Mouse (Mus musculus): ENCODE data around the gene Slc25a18. TPM values are rescaled to one million over a fixed set of nuclear protein-coding genes. Genes with fewer than 3 reads are reported as not detected.

Slc25a18 gene
- 10 to 100 TPM; 58.9 to 64.1 (median 61.9) TPM for total RNA-seq (2022)

DNA sequence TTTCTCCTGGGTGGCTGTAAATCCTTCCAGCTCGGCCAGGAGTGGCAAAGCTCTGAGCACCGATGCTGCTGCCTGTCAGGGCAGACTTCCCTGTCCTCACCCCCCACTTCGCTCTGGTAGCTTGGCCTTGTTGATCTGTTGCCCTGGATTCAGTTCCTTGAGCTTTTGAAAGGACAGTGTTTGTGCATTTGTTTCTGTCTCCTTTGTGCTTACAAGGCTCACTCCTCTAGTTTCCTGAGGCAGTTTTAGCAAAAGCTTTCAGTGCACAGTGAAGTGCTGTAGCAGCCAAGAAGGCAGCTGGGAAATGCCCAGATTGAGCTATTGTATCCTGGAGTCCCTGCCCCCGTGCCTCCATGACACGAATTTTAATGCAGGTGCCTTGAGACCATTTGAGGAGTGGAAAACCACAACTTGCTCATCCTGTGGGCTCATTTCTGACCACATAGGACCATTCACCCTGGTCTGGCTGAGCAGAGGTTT is at the start of gene Slc25a18:
Gene Slc25a18 (plus strand): TSS at position 430 of the 480 bp plus-strand sequence.
- peak; percentile 52 to 70 for DNase-seq (ENCODE audit: low spot score in 2 of 2)

DNA sequence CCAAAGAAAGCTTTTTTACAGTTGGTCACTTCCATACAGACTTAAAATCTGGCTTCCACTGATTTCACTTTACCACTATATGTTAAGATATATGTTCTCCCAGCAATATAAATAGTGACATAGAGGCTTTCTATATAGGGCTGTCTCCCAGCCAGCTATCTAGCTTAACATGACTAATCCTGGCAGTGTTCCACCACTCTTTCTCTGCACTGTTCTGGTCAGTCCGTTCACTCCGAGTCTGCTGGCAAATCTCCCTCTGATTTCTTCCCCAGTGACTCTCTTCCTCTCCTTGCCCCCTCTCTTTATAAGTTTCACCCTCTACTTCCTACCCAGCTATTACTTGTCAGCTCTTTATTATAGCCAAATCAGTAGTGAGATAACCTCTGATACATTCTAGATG is 47.4 kb upstream of the Slc25a18 start:
- DNase-seq (ENCODE audit: low spot score in 2 of 2): no peak

DNA sequence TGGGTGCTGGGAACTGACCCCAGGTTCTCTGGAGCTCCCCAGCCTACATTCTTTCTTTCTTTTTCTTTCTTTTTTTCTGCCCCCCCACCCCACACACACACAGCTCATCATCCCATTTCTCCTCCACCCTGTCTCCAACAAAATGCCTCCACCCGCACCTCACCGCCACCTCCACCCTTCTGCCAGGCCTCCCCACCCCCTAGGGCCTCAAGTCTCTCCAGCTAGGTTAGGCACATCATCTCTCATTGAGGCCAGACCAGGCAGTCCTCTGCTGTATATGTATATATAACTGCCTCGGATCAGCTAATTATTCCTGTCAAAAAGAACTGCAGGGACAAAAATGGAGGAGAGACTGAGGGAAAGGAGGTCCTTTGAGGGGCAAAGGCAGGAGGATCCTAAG is 37.4 kb upstream of the Slc25a18 start:
- DNase-seq (ENCODE audit: low spot score in 2 of 2): no peak

DNA sequence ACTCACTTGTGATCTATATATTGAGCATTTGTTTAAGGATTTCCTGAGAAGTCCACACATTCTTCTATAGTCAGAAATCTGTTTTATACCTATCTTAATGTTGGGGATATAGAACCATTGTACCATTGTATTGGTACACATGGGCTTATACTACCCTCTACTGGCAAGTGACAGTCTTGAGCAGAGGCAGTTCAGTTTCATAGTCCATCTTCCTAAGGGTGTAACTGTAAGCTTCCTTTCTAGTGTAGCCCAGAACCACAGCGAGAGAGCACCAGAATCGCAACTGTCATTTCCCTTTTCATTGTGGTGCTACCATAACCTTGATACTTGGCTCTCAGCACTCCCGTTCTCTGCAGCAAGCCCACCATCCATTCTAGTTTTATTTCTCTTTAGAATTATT is 36.8 kb upstream of the Slc25a18 start:
- DNase-seq (ENCODE audit: low spot score in 2 of 2): peak in 1 of 2 experiments; percentile 8

DNA sequence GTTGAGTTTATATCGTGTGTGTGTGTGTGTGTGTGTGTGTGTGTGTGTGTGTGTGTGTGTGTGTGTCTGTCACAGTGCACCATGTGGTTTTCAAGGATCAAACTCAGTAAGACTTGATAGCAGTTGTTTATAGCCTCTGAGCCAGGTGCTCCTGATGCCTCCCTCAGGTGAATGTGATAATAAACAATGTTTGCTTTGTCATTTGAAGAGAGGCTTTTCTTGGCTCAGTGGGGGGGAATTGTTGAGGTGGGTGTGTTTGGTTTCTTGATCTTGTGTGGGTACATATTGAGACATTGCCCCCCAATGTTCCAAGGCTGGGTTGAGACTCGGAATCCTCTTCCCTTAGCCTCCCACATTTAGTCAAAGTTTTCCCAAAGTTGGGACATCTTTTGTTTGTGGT is 30.2 kb upstream of the Slc25a18 start:
- DNase-seq (ENCODE audit: low spot score in 2 of 2): no peak

DNA sequence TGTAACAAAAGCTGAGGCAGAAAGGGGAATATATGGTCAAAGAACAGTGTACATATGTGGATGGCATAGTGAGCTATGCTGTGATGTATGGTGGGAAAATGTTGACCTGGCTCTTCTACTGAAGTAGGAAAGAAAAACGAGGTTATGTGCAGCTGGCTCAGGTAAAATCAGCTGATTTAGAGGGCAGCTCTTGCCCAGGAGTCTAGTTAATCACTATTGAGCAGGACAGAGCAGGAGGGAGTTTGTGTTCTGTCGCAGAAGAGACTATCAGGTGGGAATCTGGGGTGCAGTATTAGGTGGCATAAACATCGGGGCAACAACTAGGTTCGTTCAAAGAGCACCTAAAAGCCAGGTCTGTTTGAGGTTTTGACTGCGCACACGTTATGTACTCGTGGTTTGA is 29.1 kb upstream of the Slc25a18 start:
- DNase-seq (ENCODE audit: low spot score in 2 of 2): no peak

DNA sequence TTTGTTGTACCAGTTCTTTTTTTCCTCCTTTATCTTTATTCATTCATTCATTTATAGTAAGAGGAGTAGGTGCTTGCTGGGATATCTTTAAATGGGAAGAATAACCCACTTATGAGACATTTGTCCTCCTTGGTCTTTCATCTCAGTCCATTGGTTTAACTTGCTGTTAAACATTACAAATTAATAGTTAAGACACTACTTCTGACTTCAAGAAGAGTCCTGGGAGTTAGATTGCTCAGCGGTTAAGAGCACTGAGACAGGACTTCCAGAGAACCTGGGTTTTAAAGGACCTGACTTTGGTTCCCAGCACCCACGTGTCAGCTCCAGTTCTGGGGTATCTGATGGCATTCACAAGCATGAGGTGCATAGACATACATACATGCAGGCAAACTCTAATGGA is 27.0 kb upstream of the Slc25a18 start:
- no peak for DNase-seq (ENCODE audit: low spot score in 2 of 2)

DNA sequence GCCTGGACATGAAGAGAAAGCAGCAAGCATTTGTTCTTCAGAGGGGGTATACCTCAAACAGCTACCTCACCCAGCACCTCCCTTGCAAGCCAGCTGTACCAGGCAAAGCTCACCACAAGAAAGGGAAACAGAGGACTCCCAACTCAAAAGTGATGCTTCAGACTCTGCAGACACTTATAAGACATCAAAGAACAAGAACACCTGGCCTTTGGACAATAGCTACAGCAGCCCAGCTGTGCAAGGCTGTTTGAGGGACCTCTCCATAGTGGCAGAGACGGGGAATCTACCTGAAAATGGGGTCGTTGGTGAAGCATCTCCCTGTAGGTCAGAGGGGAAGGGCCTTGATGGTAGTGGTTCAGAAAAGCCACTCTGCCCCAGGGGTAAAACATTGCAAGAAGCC is 12.2 kb upstream of the Slc25a18 start:
- no peak for DNase-seq (ENCODE audit: low spot score in 2 of 2)

DNA sequence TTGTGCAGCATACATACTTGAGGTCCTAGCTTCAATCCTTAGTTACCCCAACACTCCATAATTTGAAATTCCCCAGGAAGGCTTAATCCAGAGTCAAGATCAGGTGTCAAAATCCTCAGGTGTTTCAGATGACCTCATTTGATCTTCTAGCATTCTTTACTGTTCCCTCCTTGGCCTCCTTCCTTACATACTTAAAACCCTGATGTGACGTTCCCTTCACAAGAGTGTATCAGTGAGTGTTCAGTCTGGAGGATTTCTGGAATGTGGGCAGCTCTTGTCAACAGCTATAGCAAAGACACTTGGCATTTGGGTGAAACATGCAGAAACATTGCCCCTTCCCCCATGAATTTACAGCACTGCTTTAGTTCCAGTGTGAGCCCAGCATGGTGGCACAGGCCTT is 3.4 kb upstream of the Slc25a18 start:
- no peak for DNase-seq (ENCODE audit: low spot score in 2 of 2)

DNA sequence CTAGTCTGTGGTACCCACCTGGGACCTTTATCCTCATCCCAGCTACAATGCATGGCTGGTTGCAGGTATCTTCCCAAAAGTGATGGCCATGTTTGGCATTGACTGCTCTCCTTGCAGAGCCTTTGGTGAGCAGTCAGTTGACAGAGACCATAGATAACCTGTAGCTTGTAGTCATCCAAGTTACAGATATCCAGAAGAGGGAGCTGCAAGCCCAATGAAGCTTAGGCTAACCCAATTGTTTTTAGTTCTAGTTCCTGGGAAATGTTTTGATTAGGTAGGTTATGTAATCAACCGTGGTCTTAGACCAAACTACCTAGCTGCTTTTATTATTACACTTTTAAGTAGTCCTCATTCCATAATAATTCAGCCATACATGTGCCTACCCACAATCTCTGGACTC is 2.0 kb upstream of the Slc25a18 start:
- no peak for DNase-seq (ENCODE audit: low spot score in 2 of 2)

DNA sequence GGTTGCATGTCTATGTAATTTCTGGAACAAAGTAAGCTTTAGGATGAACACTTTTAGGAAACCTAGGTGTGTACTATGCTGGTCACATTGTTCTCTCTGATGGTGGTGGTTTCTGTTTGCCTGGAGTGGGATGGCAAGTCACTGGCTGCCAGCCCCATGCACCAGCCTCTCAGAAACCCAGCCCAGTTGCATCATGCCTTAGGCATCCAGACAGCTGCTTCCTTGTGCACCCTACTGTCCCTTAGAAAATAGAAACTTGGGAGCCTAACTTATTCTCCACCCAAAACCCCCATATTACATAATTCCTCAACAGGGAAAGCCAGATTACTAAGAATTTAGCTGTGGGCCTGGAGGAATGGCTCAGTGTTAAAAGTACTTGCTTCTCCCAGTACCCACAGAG is 1.4 kb upstream of the Slc25a18 start:
- DNase-seq (ENCODE audit: low spot score in 2 of 2): no peak

DNA sequence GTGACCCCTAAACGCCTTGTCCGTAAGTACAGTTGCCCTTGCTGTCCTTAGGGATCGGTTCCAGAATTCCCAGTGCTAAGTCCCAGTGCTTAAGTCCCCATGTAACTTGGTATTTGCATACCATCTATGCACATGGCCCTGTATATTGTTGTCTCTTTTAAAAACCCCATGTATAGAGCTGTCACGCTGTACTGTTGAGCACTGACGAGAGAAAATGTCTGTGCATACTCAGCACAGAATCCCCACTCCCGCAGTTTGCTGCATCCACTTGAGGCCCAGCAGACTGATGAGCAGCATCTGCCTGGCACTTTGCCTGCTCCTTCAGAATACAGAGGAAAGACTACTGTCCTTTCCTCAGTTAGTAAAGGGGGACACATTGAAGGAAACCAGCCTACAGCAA is 385 bp downstream of the Slc25a18 start:
- DNase-seq (ENCODE audit: low spot score in 2 of 2): no peak

DNA sequence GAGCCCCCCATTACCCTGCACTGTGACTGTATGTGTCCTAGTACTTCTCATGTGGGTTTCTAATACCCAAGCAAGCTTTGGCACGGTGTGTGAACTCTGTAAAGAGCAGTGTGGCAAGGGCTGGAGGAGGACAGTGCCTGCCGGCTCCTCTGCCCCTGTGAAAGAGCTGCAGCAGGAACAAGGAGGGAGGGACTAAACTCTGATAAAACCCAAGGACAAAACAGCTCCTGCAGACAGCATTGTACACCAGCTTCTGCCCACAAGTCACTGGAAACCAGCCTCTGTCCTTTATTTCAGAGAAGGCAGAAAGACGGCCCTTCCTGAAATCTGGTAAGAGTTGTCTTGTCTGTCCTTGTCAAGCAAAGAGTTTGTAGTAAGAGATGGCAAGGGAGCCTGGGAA is 2.9 kb downstream of the Slc25a18 start:
- DNase-seq (ENCODE audit: low spot score in 2 of 2): no peak

DNA sequence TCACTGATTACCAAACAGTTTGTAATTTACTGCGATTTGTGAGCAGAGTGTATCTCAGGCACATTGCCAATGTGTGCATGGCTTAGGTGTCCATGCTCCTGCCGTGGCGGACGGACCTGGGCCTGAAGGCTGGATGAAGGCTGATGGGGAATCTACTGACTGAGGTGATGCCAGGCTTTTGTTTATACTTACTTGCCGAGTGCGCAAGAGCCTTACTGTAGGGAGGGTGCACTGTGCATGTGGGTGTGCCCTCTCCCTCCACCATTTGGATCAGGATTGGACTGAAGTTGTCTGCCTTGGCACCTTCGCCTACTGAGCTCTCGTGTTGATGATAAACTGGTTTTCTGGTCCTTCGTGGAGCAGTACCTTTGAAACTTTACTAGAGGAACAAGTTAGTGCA is 4.2 kb downstream of the Slc25a18 start:
- DNase-seq (ENCODE audit: low spot score in 2 of 2): no peak

DNA sequence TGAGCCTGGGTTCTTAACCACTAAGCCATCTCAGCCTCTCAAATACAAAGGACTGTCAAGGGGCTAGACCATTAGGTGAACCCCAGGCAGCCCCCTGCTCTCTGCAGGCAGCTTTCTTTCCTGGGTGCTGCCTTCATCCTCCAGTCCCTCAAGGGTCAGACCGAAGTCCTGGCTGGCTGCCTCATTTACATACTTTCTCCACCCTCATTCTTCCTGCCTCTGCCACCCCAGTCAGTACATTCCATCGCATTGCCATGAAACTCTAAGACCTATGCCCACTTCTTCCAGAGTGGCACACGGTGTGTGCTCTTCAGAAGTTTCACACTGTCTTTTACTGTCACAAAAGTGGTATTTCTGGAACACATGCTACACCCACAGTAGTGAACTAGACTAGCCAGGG is 4.8 kb downstream of the Slc25a18 start:
- DNase-seq (ENCODE audit: low spot score in 2 of 2): no peak

DNA sequence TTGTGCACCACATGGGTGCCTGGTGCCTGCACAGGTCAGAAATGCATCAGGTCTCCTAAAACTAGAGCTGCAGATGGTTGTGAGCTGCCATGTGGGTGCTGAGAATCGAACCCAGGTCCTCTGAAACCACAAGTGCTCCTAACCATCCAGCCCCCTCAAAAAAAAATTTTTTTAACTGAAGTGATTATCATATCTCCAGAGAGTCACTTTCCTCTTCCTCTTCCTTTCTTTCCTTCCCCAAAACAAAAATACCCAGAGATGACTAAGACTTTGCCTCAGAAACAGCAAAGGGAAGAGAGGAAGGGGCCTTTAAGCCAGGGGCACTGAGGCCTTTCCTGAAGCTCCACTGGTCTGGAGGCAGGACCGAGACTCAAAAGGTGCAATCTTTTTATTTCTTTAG is 9.6 kb downstream of the Slc25a18 start:
- DNase-seq (ENCODE audit: low spot score in 2 of 2): no peak

DNA sequence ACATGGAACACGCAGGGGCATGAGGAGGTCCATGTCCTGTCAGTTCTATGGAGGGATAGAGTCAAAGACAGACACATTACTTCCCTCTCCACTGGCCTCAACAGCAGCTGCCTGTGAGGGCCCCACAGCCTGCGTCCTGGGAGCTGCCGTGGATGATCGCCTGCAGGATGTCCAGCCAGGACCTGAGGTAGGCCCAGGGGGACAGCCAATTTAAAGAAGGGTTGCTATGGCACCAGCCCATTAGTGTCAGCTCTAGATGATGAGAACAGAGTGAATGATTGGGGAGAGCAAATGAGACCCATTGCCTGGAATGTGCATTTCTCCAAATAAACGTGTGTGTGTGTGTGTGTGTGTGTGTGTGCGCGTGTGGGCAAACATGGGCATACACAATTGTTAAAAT is 11.0 kb downstream of the Slc25a18 start:
- no peak for DNase-seq (ENCODE audit: low spot score in 2 of 2)

DNA sequence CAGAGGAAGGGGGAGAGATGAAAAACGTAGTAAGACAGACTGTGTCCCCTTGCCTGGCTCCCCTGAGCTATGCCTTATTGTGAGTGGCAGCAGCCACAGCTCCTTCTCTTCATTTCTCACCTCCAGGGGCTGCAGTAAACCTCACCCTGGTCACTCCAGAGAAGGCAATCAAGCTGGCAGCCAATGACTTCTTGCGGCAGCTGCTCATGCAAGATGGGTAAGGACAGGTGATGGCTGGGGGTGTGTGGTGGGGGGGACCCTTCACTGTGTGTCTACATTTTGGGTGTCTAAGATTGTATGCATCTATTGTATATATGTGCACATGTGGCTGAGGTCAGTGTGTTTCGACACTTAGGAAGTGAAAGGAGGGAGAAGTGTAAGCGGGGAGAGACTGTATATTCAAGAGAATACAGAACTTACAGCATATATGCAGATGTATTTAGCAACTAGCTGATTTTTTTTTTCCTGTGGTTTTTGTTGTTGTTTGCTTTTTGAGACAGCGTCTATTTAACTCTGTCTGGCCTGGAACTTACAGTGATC is 14.8 kb downstream of the Slc25a18 start:
- DNase-seq (ENCODE audit: low spot score in 2 of 2): no peak

DNA sequence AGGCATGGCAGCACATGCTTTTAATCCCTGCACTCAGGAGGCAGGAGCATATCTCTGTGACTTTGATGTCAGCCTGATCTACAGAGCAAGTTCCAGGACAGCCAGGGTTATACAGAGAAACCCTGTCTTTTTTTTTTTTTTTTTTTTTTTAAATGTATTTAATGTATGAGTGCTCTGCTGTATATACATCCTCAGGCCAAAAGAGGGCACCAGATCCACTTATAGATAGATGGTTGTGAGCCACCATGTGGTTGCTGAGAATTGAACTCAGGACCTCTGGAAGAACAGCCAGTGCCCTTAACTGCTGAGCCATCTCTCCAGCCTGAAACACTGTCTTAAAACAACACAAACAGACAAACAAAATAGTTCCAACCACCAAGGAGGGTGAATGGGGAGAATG is 15.5 kb downstream of the Slc25a18 start:
- no peak for DNase-seq (ENCODE audit: low spot score in 2 of 2)

DNA sequence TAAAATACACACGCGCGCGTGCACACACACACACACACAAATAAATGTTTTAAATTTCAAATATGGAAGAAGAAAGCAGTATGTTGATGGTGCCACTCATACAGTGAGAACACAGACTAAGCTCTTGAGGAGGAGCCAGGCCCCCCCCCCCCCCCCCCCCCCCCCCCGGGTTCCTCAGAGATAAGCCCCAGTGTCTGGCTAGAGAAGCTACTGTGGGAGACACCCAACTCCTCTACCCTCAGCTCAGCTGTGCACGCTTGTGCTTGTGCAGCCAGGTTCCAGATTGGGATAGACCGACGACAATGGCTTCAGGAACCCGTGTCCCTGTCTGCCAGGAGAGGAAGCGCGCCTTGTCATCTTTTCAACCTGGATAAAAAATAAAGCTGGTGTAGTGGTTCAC is 16.8 kb downstream of the Slc25a18 start:
- DNase-seq (ENCODE audit: low spot score in 2 of 2): no peak

DNA sequence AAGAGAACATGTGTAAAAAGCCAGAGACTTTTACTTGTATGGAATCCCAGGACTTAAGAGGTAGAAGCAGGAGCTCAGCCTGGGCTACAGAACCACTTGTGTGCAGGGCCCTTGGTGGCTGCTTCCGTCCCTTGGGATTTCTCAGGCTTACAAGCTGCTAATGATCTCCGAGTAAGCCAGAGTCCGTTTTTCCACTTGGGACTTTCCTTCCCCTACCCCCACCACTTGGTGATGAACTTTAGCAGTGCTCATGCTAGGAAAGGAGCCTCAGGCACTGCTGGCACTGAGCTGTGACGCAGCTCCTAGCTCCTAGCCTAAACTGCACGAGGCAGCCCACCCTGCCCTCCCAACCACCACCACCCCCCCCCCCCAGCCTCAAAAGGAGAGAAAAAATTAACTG is 17.3 kb downstream of the Slc25a18 start:
- no peak for DNase-seq (ENCODE audit: low spot score in 2 of 2)

DNA sequence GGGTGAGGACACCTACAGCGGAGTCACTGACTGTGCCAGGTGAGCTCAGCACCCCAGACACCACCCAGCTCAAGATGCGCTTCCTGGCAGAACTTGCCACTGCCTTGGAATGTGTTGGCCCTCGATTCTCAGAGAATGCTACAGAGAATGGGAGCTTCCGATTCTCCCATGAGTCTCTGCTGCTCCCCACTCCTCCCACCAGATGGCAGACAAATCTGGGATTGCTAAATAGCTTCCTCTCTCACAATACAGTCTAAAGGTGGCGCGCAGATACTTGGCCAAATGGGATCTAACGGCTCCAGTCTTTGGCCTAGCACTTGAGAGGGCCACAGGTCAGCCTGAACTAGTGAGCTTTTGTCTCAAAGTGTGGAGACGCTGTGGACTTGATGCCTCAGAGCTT is 19.6 kb downstream of the Slc25a18 start:
- DNase-seq (ENCODE audit: low spot score in 2 of 2): peak in 1 of 2 experiments; percentile 40

DNA sequence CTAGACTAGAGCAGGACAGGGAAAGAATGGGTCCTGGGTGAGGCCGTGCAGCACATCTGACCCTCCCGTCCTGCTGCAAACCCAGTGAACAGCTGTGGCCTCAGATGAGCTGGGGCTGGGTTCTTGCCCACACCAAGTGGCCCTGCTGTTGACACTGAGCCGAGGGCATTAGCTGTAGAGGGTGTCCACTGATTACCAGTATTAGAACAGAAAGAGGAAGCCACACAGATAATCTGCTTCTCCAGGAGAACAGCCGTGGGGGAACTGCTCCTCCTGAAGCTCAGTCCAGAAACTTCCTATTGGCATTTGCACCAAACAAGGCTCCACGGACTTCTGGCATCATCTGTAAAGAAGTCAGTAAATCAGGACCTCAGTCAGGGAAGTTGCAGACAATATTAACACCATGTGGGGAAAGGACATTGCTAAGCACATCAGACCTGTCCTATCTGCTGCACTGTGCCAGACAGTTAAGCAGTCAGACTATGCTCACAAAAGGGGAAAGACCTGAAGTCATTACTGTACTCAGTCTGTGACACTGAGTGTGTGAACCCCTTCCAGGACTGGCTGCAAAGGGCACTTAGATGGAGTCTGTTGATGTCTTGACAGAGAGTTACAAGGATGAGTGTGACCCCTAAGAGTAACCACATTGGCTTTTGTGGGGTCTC is 22.2 kb downstream of the Slc25a18 start:
- no peak for DNase-seq (ENCODE audit: low spot score in 2 of 2)

DNA sequence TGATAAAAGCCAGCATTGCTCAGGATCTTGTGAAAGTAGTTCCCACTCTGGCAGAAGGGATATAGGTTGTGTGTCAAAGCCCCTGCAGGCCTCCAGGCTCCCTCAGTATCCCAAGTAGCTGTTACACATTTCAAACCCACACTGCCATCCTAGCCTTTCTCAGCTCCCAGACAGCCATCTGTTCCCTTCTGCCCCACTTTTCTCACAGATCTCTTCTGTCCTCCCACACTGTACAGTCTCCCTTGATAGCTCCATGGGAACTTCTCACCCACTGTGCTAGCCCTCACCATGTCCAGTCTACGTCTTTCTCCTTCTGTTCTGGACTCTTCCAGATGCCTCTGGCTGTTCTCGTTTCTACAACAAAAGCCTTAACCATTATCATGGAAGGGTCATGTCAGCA is 22.7 kb downstream of the Slc25a18 start:
- DNase-seq (ENCODE audit: low spot score in 2 of 2): peak in 1 of 2 experiments; percentile 45

Measured in layer of hippocampus, adult 8-10 months (tissue).